ENCODE assay signal across 10 mouse cellular contexts in the genomic region with DNA sequence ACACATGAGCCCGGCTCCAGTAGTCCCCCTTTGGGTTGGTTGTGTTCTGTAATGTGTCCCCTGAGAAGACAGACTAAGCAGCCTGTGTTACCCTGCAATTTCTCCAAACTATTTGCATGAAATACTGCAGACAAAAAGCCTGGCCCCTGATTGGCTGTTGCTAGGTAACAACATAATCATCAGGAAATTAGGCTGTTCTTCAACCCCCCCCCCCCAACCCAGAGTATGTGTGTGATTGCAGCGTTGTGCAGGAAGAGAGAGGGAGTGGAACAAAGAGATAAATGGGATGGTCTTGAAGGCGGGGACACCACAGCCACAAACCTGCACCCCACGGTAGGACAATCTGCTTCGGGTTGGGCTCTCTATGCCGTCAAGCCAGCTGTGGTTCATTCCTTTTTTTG. TPM values are rescaled to one million over a fixed set of nuclear protein-coding genes. Genes with fewer than 3 reads are reported as not detected.
A peak's percentile ranks its signal among the peaks of the same experiment; 100 is the strongest.
DNase-seq lines count a peak whose midpoint lies in the region; TF ChIP-seq lines count a peak whose summit lies in the region.
"Had no signal": no experiment of that assay in that cellular context is flagged by ENCODE, and none has a peak within 500 bp of the region (broad histone marks: within the 10 kb centered on the region; RNA-seq: fewer than 3 reads in every experiment).

No protein-coding gene starts in this region.

- DNase-seq in right cerebral cortex, postnatal 14 days, result peak; percentile 55
- no peak for DNase-seq in right cerebral cortex, postnatal 25 days
- DNase-seq in forebrain, embryonic 10.5 days (ENCODE audit: extremely low spot score, low spot score), result no peak
- DNase-seq in layer of hippocampus, adult 9-11 months, result peak; percentile 64
- peak; percentile 53 for DNase-seq in retina, postnatal 1 day
- no peak for DNase-seq in heart, postnatal 10 days
- no peak for DNase-seq in thymus, postnatal 36 days
- DNase-seq in thymus, adult 2 months, result no peak
- DNase-seq: heart, postnatal 4 days had no signal

- WGBS in forebrain, embryonic 10.5 days, result 73% methylated on average over 6 of the region's 6 CpGs
- 10% methylated on average over 6 of the region's 6 CpGs for WGBS in thymus, adult 2 months

- no peaks in the 10 kb centered on the region for H3K36me3 ChIP-seq in forebrain, embryonic 10.5 days (replicated peaks)
- H3K36me3 ChIP-seq in thymus, adult 2 months (ENCODE audit: control insufficient read depth, insufficient read depth, low read length), result no peaks in the 10 kb centered on the region
- H3K36me3 ChIP-seq: limb, embryonic 15.5 days had no signal

- H3K27me3 ChIP-seq in forebrain, embryonic 10.5 days (ENCODE audit: poor library complexity, severe bottlenecking), result no peaks in the 10 kb centered on the region
- H3K27me3 ChIP-seq in thymus, adult 2 months (ENCODE audit: control insufficient read depth, insufficient read depth, low read length), result no peaks in the 10 kb centered on the region
- H3K27me3 ChIP-seq: limb, embryonic 15.5 days had no signal

- peaks cover 60% of the 10 kb centered on the region for H3K4me1 ChIP-seq in forebrain, embryonic 10.5 days
- peaks cover 30% of the 10 kb centered on the region for H3K4me1 ChIP-seq in thymus, adult 2 months (replicated peaks; ENCODE audit: control insufficient read depth, insufficient read depth, low read length)

- intact Hi-C loops in heart, postnatal 10 days (cut with DNase I), result no loop called here

- no peak for TF ChIP-seq CTCF in thymus, adult 2 months (IDR thresholded peaks at IDR 0.05; ENCODE audit: borderline replicate concordance, control insufficient read depth, extremely low read depth, insufficient read depth, low read length, poor library complexity)

- no peak for TF ChIP-seq POLR2A in thymus, adult 2 months (IDR thresholded peaks at IDR 0.05; ENCODE audit: control insufficient read depth, extremely low read depth, insufficient read depth, low read length, poor library complexity)

- peak overlapping the region; percentile 6; the same call in 1 of the 2 replicates for H3K27ac ChIP-seq in forebrain, embryonic 10.5 days
- no peak overlapping the region for H3K27ac ChIP-seq in thymus, adult 2 months (ENCODE audit: control insufficient read depth, insufficient read depth, low read length)
- H3K27ac ChIP-seq: limb, embryonic 15.5 days had no signal

- peaks cover 7% of the 10 kb centered on the region; the same call in 1 of the 2 replicates for H3K9me3 ChIP-seq in forebrain, embryonic 10.5 days
- H3K9me3 ChIP-seq: limb, embryonic 15.5 days had no signal

- H3K4me3 ChIP-seq in forebrain, embryonic 10.5 days, result no peak overlapping the region
- no peak overlapping the region for H3K4me3 ChIP-seq in thymus, adult 2 months (ENCODE audit: control insufficient read depth, insufficient read depth, low read length)
- H3K4me3 ChIP-seq: limb, embryonic 15.5 days had no signal

RNA-seq across cellular contexts. Expression of a gene that starts 34.0 kb away (rescaled TPM):
- 23.3 and 23.4 TPM in 2 replicates for polyA plus RNA-seq in forebrain, embryonic 10.5 days (2016; fragmentation: Nextera tagmentation; extraction: Ambion mirVana)
- 10 to 100 TPM; 68.1 to 70.8 TPM for total RNA-seq in heart, postnatal 10 days (2021)
- polyA plus RNA-seq in thymus, adult 2 months (2012; rRNA removed), result 139 and 149 TPM in 2 replicates

Comparison
In these comparisons a context has a peak if more than half of its experiments do, and no peak if none do; other contexts are left out.
1. DNase-seq: peak in right cerebral cortex, postnatal 14 days (single experiment), layer of hippocampus, adult 9-11 months (single experiment) and retina, postnatal 1 day (single experiment); none in right cerebral cortex, postnatal 25 days (single experiment), forebrain, embryonic 10.5 days (single experiment), heart, postnatal 10 days (0 of 2), thymus, postnatal 36 days (0 of 2) and thymus, adult 2 months (single experiment).